Mouse (Mus musculus) frontal cortex, postnatal 14 days (tissue): ENCODE results near the gene Fbxo10.
"Not testable (repeated sequence)": the region's sequence is repeated elsewhere in the genome, so short reads cannot be mapped to it uniquely, and the experiment has no call there.

Experiments used
- DNase-seq, 2 experiments: peaks; one replicate each; pipeline ENCODE4 v3.0.0; 2022; ENCODE audit warnings: low spot score in 2 of 2

The Fbxo10 gene

DNA sequence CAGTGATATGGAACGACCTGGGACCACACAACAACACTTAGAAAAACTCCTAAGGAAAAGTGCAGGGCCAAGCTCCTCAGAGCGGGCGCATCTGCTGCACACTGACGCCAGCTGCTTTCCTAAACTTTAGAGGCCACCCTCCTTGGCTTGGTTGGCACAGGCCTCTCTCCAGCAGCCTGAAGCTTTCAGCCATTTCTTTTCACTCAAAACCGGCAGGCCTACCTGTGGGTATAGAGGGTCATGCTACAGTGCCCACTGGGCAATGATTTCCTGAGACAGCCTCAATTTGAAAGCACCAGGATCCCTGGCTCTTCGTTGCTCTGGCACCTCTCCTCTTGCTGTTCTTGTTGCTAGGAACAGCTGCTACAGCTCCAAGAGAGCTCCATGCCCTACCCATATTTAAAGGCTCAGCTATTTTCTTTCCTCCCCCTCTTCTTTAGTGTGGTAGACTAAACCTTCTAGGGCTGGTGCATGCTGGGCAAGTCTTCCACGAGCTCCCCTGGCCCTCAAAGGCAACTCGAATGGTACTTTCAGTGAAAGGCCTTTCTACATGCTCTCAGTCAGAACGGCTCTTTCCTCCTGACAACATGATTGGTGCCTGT lies 37.0 kb downstream of the Fbxo10 start:
- no peak for DNase-seq

DNA sequence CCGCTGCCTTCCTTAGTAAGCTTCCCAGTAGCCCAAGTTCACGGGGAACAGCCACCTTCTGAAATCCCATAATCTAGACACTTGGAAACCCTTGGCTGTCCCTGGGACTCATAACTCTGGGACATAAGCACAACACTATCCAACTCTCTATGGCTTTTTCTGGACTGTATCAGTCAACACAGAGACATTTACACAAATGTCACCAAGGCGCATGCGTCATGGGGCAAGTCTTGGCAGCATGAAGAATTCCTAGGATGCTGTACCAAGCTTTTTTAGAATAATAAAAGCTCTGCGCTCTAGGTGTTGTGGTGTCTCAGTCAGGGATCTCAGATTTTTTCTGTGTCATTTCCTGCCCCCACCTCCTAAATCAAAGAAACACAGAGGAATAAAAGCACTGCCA lies 37.7 kb downstream of the Fbxo10 start:
- DNase-seq = no peak

DNA sequence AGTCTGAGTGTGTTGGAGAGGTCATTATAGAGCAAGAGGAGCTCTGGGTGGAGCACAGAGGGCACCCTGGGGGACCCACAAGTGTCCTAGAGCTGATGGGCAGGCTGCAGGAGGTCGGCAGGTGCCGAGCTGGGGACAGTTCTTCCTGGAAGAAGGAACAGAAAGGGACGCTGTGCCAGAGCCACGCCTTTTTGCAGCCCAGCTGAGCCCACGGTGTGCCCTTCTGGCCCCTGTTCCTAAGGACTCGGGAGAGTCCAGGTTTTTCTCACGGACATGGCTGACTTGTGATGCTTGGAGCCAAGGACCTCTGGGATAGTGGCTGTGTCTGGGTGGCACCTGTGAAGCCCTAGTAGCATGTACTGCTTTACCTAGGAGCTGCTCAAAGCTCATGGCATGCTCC lies 43.6 kb downstream of the Fbxo10 start:
- DNase-seq = no peak

DNA sequence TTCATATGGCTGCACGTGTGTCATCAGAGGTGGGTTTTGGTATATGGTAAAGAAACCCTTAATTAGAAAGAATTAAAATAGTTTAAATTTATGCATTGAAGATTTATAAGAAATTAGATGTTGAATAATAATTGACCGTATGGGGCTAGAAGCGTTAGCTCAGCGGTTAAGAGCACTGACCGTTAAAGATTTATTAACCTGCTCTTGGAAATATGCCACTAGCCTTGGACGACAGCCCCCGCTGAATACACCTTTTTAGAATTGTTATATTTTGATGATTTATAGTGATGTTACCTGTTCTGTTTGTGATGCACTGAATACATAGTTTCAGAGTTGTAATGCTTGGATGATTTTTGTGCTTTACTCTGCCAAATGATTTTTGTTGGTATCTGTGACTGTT lies 44.9 kb downstream of the Fbxo10 start:
- DNase-seq = not testable (repeated sequence)

GRCm38 (mm10) chr4:45038879-45039278 lies 45.5 kb downstream of the Fbxo10 start:
- DNase-seq = not testable (repeated sequence)

DNA sequence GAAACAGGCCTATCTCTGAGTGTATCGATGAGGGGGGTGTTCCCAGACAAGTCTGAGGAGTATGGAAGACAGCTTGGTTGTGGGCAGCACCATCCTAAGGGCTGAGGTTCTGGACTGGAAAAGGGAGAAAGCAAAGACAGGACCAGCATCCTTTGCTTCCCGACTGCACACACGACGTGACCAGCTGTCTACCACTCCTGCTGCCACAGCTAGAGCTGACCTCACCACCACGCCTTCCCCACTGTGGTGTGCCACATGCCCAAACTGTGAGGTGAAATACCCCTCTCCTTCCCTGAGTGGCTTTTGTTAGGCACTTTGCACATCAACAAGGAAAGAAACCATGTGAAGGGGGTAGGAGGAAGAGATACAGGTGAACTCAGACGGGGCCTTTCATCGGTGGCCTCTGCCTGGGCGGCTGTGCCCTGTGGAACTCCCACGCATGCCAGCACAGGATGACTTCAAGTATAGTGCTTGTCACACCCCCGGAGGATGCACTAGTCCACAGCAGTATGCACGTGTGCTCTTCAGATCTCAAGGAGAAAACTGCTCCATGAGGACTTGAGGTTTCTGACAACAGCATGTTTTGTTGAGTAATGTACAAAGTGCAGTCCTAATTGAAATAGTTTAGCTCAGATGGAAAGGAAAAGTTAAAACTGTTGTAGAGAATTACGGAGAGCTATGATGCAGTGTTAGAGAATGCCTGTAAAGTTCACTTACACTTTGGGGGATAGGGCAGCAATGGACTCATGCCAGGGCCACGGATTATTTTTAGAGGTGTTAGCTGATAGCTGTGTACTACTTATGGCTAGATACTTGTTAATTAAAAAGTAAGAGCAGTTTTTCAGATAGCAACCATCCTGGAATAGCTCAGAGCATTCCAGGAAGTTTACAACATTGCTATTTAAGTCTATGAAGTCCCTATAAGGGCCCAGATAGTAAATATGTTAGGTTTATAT lies 46.7 kb downstream of the Fbxo10 start:
- no peak for DNase-seq

GRCm38 (mm10) chr4:45036571-45036970 lies 47.8 kb downstream of the Fbxo10 start:
- DNase-seq = no peak

DNA sequence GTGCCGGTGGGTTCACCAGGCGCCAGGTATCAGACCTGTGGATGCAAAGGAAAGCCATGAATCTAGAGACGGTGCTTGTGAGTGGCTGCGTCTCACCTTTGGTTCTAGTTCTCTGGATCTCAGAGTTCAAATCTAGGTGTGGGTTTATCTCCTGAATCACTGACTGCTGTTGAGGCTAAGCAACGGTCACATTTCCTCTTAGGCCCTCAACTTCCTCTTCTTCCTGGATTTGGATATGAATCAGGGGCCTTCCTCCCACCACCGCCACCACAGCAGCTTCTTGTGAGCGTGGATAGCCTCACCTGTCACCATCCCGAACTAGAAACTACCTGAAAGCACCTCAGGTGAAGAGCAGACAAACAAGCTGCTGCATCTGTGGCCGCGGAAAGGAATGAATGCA lies 48.4 kb downstream of the Fbxo10 start:
- no peak for DNase-seq

DNA sequence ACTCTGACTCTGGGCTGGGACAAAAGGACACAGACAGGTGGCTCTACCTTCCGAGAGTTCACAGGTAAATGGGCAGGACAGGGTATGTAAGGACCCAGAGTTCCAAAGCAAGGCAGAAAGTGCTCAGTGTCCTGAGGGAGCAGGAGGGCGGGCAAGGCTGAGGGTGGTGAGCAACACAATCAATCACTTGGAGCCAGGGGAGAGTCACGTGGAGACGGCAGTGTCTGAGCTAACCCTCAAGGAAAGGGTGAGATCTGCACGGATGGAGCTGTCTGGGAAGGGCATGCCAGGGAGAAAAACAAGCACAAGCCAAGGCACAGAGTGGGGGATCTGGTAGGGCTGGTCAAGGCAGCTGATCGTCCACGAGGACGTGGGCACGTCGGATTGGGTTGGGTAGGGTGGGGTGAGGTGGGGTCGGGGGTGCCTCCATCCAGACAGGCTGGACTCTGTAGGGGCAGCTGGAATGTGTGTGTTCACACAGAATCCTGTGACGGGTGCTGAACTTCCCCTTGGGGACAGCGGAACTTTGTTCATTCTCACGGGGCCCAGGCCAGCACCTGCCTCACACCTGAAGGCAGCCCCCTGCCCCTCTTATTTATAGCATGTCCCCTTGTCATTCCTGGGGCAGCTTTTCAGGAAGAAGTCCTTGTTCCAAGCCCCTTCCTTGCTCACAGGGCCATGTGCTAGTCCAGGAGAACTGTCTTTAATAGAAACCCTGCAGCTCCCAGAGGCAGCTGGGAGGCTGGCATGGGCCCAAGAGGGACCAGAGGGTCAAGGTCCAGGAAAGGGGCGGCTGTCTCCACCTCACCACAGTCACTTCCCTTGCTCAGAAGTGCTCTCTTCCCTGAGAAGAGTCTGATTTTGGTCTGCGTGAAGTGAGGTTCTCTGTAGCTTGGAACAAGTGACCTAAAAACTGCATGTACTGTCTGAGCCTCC lies 49.4 kb downstream of the Fbxo10 start:
- DNase-seq = no peak

DNA sequence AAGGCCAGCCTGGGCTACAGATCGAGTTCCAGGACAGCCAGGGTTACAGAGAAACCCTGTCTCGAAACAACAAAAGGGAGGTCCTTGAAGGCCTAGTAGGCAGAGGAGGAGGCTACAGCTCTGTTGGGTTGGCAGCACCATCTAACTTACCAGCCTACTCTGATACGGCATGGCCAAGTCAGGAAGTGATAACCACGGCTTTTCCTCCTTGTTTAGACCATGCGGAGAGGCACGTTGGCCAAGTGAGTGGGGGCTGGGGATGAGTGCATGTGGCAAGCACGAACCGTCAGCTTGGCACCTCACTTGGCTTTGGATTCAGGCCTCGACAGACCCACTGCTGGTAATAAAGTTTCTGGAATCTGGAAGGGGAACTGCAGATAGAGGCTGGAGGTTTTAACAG lies 51.8 kb downstream of the Fbxo10 start:
- no peak for DNase-seq

- no peak for DNase-seq
Measured at GRCm38 (mm10) chr4:45026459-45026858, 57.9 kb downstream of the Fbxo10 start.

DNA sequence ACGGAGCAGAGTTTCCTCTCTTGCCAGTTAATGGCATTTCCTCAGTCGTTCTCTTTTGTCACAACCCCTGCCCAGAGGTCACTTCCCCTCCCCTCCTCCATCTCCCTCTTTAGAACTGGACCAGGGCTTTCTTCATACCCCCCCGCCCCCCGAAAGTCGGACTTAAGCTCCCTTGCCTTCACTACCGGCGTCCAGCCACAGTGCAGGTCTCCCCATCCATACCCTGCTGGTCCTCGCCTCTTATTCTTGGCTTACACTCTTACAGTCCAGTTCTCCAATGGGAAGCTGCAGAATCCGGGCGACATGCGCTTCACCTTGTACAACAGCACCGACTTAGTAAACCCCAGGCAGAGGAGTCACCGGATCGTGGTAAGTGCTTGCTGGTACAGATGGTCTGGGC lies 65.4 kb downstream of the Fbxo10 start:
- no peak for DNase-seq

- peak; percentile 76 to 80 for DNase-seq
Measured at GRCm38 (mm10) chr4:45018452-45018980, 65.9 kb downstream of the Fbxo10 start, which contains the start of gene Polr1e. Gene Polr1e (plus strand): TSS chr4:45018583.

DNA sequence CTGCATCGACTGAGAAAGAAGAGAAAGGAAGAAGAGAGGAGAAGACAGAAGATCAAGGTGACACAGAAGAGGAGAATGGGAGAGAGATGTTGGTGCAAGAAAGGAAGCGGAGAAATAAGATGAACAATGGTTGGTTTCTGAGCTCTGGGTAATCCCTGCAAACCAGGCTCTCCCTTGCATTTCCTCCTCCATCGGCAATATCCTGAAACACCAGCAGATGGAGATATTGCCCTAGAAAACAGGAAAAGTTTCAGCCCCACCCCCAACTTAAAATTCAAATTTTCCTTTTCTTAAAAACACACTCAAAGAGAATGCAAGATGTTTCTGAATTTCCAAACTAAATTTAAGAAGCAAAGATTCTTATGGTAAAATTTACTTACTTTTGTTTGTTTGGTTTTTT lies 68.8 kb downstream of the Fbxo10 start:
- peak in 1 of 2 experiments; percentile 56 for DNase-seq

DNA sequence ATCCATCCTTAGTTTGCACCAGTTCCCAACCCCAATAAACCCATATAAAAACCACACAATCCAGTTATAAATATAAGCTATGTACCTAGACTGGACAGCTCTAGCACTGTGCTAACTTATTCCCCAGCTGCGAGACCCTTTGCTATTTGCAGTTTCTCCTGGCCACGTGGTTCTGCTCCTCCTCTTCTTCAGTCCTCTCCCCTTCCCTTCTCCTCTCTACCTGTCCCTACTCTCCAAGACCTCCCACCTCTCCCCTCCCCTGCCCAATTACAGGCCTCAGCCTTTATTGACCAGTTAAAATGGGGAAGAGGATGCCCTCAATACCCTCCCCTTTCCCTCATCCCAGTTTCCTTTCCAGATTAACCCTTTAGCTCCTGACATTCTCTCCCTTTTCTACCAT lies 70.9 kb downstream of the Fbxo10 start:
- DNase-seq = no peak

GRCm38 (mm10) chr4:45013031-45013431 lies 71.4 kb downstream of the Fbxo10 start:
- DNase-seq = no peak

DNA sequence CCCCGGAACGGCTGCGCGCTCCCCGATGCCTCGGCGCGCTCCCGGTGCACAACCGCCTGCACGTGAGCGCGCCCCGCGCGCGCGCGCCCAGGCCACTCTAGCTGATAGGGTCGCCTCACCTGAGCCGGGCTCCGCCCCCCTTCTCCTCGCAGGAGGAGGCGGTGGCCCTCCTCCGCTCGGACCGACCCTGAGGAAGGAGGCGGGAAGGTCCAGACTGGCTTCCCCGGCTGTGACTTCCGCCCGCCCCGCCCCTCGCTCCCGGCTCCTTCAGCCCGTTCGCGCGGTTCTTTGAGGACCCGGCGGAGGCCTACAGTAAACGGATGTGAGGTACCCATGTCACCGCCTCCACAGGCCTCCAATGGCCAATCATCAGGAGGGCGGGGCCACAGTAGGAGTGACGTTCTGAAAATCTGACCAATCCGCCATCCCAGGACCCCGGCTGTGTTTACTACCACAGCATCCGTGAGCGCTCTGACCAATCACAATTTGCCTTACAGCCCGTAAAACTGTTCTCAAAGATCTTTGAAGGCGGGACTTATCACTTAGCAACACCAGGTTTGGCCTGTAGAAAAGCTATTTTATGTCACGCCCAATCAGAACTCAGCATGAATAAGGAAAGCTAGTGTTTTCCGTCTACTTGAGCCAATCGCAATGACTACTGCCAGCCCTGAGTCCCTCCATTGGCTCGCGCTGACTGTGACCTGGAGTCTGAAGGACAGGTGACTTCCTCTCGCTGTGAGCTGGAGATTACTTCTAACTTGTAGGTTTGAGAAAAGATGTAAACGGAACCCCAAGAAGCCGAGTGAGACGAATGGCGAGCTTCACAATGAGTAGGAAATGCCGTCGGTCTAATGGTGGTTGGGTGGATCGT lies 72.1 kb downstream of the Fbxo10 start, which contains the start of gene Zbtb5:
Zbtb5 (minus strand) TSS at position 308 of the 871 bp plus-strand sequence.
- DNase-seq = peak; percentile 99 to 100

GRCm38 (mm10) chr4:45011581-45012104 lies 72.8 kb downstream of the Fbxo10 start:
- peak in 1 of 2 experiments; percentile 56 for DNase-seq

GRCm38 (mm10) chr4:45010806-45011415 lies 73.5 kb downstream of the Fbxo10 start:
- no peak for DNase-seq

GRCm38 (mm10) chr4:45005452-45005851 lies 79.0 kb downstream of the Fbxo10 start:
- no peak for DNase-seq
